Mouse (Mus musculus): ENCODE data around the gene Slc9a3r1. TPM values are rescaled to one million over a fixed set of nuclear protein-coding genes. Genes with fewer than 3 reads are reported as not detected.

The Slc9a3r1 gene
- polyA plus RNA-seq, 1 experiment: 223 TPM

DNA sequence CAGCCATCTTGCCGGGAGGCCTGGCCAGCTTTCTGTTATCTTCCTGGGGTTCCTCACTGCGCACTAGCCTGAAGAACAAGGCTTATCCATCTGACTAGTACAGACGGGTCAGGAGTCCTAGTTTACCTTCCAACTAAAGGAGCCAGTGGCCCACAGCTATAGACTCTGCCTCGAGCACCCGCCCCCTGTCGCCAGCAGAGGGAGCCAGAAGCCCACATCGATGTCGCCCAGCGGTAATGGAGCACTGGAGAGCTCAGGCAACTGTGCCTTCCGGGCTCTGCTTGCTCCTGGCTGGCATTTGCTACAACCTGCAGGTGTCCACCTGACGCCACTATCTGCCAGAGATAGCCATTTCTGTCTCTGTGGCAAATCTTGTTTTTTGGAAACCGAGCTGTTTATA lies 39.2 kb downstream of the Slc9a3r1 start:
- peaks cover 14% of the 10 kb centered on the region for H3K4me1 ChIP-seq
- no peak overlapping the region for H3K4me3 ChIP-seq (replicated peaks)
- H3K9me3 ChIP-seq: no peaks in the 10 kb centered on the region
- H3K27me3 ChIP-seq (replicated peaks): no peaks in the 10 kb centered on the region
- H3K36me3 ChIP-seq (replicated peaks; ENCODE audit: low read length): peaks cover 99% of the 10 kb centered on the region
- TF ChIP-seq FLI1 (IDR thresholded peaks at IDR 0.05; ENCODE audit: low read length): no peak
- no peak for TF ChIP-seq GATA1 (IDR thresholded peaks at IDR 0.05; ENCODE audit: borderline replicate concordance, low read length)

DNA sequence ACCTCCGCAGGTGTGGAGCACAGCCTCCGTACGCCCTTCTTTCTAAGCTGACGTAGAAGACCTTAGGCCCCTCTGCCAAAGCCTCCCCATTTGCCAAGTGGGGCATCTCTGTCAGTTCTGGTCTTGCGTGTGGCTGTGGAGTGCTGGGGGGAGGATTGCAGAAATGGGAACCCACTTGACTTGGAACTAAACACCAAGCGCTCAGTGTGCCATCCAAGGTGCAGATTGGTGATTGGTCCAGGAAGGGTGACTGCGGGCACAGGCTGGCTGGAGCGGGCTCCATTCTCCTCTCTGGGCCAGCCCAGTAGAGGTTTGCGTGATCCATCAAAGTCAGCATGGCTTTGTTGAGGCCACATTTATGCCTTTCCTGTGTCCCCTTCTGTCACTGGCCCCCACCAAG lies 39.6 kb downstream of the Slc9a3r1 start:
- Histone ChIP-seq H3K4me3 (replicated peaks) (no peak overlapping the region), H3K36me3 (replicated peaks; ENCODE audit: low read length) (peaks cover 99% of the 10 kb centered on the region), H3K27me3 (replicated peaks) (no peaks in the 10 kb centered on the region), H3K4me1 (peaks cover 14% of the 10 kb centered on the region), H3K9me3 (no peaks in the 10 kb centered on the region)
- TF ChIP-seq FLI1 (IDR thresholded peaks at IDR 0.05; ENCODE audit: low read length): no peak
- TF ChIP-seq GATA1 (IDR thresholded peaks at IDR 0.05; ENCODE audit: borderline replicate concordance, low read length): no peak

- peaks cover 22% of the 10 kb centered on the region for H3K4me1 ChIP-seq
- H3K36me3 ChIP-seq (replicated peaks; ENCODE audit: low read length): peaks cover 97% of the 10 kb centered on the region
- TF ChIP-seq FLI1 (IDR thresholded peaks at IDR 0.05; ENCODE audit: low read length) (no peak), GATA1 (IDR thresholded peaks at IDR 0.05; ENCODE audit: borderline replicate concordance, low read length) (no peak)
- H3K27me3 ChIP-seq (replicated peaks): no peaks in the 10 kb centered on the region
- no peak overlapping the region for H3K4me3 ChIP-seq (replicated peaks)
- no peaks in the 10 kb centered on the region for H3K9me3 ChIP-seq
Measured at GRCm38 (mm10) chr11:115208126-115208525, 45.0 kb downstream of the Slc9a3r1 start.

DNA sequence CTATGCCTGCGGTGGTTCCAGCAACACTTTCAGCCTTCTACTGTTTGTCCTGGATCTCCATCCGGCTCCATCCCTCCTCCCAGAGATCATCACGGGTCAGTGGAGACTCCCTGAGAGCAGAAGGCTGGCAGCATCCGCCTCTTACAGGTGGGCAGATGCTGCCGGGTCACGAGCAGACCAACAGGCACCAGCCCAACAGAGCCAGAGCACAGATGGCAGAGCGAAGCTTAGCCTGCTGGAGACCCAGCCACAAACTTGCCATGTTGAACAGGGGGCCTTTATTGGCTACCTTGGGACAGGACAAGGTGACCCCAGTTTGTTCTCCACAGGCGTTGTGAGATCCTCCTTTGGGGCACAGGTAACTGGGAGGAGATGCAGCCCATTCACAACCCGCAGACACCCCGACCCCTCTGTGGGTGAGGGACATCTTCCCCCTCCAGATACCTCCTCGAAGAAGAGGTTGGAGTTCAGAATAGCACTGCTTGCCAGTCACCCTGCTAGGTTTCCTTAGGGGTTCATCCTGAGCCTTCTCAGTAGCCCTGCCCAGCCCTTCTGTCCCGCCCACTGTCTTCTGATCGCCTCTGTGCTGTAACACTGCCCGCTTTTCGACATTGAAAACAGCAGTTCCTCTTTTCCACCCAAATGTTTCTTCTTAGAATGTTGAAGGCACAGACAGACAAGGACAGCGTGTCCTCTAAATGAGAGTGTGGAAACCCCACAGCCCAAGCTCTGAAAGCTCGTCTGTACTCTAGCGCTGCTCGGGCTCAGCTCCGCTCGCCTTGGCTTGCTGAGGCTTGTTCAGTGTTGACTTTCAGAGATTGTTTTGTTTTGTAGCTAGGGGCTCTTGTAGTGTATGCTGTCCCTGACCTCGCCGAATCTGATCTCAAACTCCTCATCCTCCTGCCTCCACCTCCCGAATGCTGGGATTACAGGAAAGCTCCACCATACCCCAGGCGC lies 45.9 kb downstream of the Slc9a3r1 start:
- H3K4me1 ChIP-seq: peaks cover 22% of the 10 kb centered on the region
- H3K27me3 ChIP-seq (replicated peaks): peaks cover 3% of the 10 kb centered on the region
- TF ChIP-seq FLI1 (IDR thresholded peaks at IDR 0.05; ENCODE audit: low read length) (no peak), GATA1 (IDR thresholded peaks at IDR 0.05; ENCODE audit: borderline replicate concordance, low read length) (no peak)
- H3K36me3 ChIP-seq (replicated peaks; ENCODE audit: low read length): peaks cover 95% of the 10 kb centered on the region
- no peaks in the 10 kb centered on the region for H3K9me3 ChIP-seq
- H3K4me3 ChIP-seq (replicated peaks): no peak overlapping the region

GRCm38 (mm10) chr11:115209958-115210357 lies 46.8 kb downstream of the Slc9a3r1 start:
- Histone ChIP-seq H3K4me1 (peaks cover 22% of the 10 kb centered on the region), H3K4me3 (replicated peaks) (no peak overlapping the region), H3K27me3 (replicated peaks) (peaks cover 3% of the 10 kb centered on the region), H3K36me3 (replicated peaks; ENCODE audit: low read length) (peaks cover 94% of the 10 kb centered on the region), H3K9me3 (no peaks in the 10 kb centered on the region)
- TF ChIP-seq FLI1 (IDR thresholded peaks at IDR 0.05; ENCODE audit: low read length): no peak
- TF ChIP-seq GATA1 (IDR thresholded peaks at IDR 0.05; ENCODE audit: borderline replicate concordance, low read length): no peak

DNA sequence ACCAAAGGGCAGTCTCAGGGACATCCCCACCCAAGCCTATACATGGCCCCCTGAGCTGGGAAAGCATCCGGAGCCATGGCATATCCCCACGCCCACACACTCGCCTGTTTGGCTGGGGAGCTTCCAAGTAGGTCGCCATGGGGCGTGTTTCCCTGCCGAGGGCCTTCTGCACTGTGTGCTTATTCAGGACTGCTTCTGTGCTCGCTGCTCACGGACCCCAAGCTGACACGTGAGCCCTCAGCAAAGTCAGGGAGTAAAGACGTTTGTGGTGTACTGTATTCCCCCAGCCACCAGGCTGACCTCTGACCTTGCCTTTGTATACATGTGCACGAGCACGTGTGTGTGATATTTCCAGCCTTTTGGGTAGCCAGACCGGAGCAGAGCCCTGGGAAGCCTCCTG lies 49.0 kb downstream of the Slc9a3r1 start:
- no peak for TF ChIP-seq GATA1 (IDR thresholded peaks at IDR 0.05; ENCODE audit: borderline replicate concordance, low read length)
- no peak for TF ChIP-seq FLI1 (IDR thresholded peaks at IDR 0.05; ENCODE audit: low read length)
- Histone ChIP-seq H3K27me3 (replicated peaks) (peaks cover 3% of the 10 kb centered on the region), H3K36me3 (replicated peaks; ENCODE audit: low read length) (peaks cover 91% of the 10 kb centered on the region), H3K9me3 (no peaks in the 10 kb centered on the region), H3K4me3 (replicated peaks) (no peak overlapping the region), H3K4me1 (peaks cover 16% of the 10 kb centered on the region)

- no peaks in the 10 kb centered on the region for H3K9me3 ChIP-seq
- peaks cover 86% of the 10 kb centered on the region for H3K36me3 ChIP-seq (replicated peaks; ENCODE audit: low read length)
- TF ChIP-seq GATA1 (IDR thresholded peaks at IDR 0.05; ENCODE audit: borderline replicate concordance, low read length) (no peak), FLI1 (IDR thresholded peaks at IDR 0.05; ENCODE audit: low read length) (no peak)
- peaks cover 3% of the 10 kb centered on the region for H3K27me3 ChIP-seq (replicated peaks)
- H3K4me1 ChIP-seq: peaks cover 41% of the 10 kb centered on the region
- no peak overlapping the region for H3K4me3 ChIP-seq (replicated peaks)
Measured at GRCm38 (mm10) chr11:115215123-115215522, 52.0 kb downstream of the Slc9a3r1 start.

- TF ChIP-seq GATA1 (IDR thresholded peaks at IDR 0.05; ENCODE audit: borderline replicate concordance, low read length) (no peak), FLI1 (IDR thresholded peaks at IDR 0.05; ENCODE audit: low read length) (no peak)
- Histone ChIP-seq H3K4me3 (replicated peaks) (no peak overlapping the region), H3K27me3 (replicated peaks) (peaks cover 3% of the 10 kb centered on the region), H3K36me3 (replicated peaks; ENCODE audit: low read length) (peaks cover 82% of the 10 kb centered on the region), H3K9me3 (no peaks in the 10 kb centered on the region), H3K4me1 (peaks cover 35% of the 10 kb centered on the region)
Measured at GRCm38 (mm10) chr11:115217439-115218410, 54.6 kb downstream of the Slc9a3r1 start.

DNA sequence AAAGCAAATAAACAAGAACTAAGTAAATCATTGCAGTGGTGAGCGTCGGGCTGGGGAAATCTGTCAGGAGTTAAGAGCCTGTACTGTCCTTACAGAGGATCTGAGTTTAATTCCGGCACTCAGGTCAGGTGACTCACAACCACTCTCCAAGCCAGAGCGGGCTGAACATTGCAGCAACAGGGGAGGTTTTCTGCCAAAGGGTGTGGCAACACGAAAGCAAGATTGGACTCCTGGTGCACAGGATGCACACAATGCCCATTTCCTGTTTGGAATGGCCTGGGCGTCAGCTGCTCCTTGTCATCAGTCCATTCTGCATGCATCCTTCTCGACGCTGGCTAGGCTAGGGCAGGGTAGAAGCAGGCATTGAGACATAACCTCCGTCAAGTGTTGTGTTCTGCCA lies 56.1 kb downstream of the Slc9a3r1 start:
- H3K27me3 ChIP-seq (replicated peaks): no peaks in the 10 kb centered on the region
- H3K4me3 ChIP-seq (replicated peaks): peak overlapping the region; percentile 77
- H3K9me3 ChIP-seq: no peaks in the 10 kb centered on the region
- H3K36me3 ChIP-seq (replicated peaks; ENCODE audit: low read length): peaks cover 80% of the 10 kb centered on the region
- TF ChIP-seq GATA1 (IDR thresholded peaks at IDR 0.05; ENCODE audit: borderline replicate concordance, low read length): no peak
- 0 out of 2 replicates have a peak, but pooled peaks have one; percentile 20 for TF ChIP-seq FLI1 (IDR thresholded peaks at IDR 0.05; ENCODE audit: low read length)
- peaks cover 51% of the 10 kb centered on the region for H3K4me1 ChIP-seq
